Mouse (Mus musculus): Measurements from ENCODE around the gene Zbtb20.

DNA sequence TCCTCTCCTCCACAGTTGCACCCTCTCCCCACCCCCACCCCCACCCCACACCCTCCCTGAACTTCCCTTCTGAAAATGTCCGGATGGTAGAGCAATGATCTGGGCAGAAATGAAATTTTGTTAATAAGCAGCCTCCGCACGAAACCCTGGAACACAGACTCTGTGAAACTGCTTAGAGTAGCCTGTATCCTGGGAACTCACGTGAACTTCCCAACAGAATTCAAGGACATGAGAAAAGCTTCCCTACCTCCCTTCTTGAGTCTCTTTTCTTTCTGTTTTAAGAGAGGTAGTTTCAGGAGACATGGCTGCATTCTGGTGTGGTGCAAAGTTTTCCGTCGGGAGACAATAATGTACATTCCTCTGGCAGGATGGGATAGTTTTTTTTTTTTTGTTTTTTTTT, 487.6 kb downstream of the Zbtb20 start:
- TF ChIP-seq POLR2A (IDR thresholded peaks at IDR 0.05; ENCODE audit: control insufficient read depth, low read depth, low read length), result no peak
- TF ChIP-seq CTCF (IDR thresholded peaks at IDR 0.05; ENCODE audit: control insufficient read depth, insufficient read depth, insufficient replicate concordance, low read depth, low read length), result no peak
